Mouse (Mus musculus) neural tube, embryonic 13.5 days (tissue): ENCODE results near the gene Obscn. TPM values are rescaled to one million over a fixed set of nuclear protein-coding genes. Genes with fewer than 3 reads are reported as not detected.

Experiments
- ATAC-seq: fragments of 200-750 bp; cut with Nextera tagmentation; 2 replicates; pipeline ENCODE4 v1.8.0; 2017; ENCODE audit warnings: low read depth, mild to moderate bottlenecking, moderate TSS enrichment, moderate library complexity
- H3K27ac ChIP-seq: fragments of 300-500 bp; sonication (generic); replicated peaks from 2 replicates; pipeline ENCODE4 v1.5.1; 2015; ENCODE audit warnings: moderate library complexity, mild to moderate bottlenecking, inconsistent platforms
- H3K27me3 ChIP-seq: fragments of 300-500 bp; sonication (generic); 2 replicates; pipeline ENCODE4 v1.6.1; 2015; ENCODE audit warnings: mild to moderate bottlenecking, inconsistent platforms
- H3K36me3 ChIP-seq: fragments of 300-500 bp; sonication (generic); 2 replicates; pipeline ENCODE4 v1.6.1; 2015; ENCODE audit warnings: mild to moderate bottlenecking, inconsistent platforms
- H3K4me1 ChIP-seq: fragments of 300-500 bp; sonication (generic); replicated peaks from 2 replicates; pipeline ENCODE4 v1.6.1; 2015; ENCODE audit warnings: inconsistent platforms
- H3K4me2 ChIP-seq: fragments of 300-500 bp; sonication (generic); 2 replicates; pipeline ENCODE4 v1.6.1; 2015; ENCODE audit warnings: inconsistent platforms, mild to moderate bottlenecking, moderate library complexity
- H3K4me3 ChIP-seq: fragments of 300-500 bp; sonication (generic); 2 replicates; pipeline ENCODE4 v1.5.1; 2015; ENCODE audit warnings: mild to moderate bottlenecking, inconsistent platforms
- H3K9ac ChIP-seq: fragments of 300-500 bp; sonication (generic); 2 replicates; pipeline ENCODE4 v1.6.1; 2015; ENCODE audit warnings: moderate library complexity, mild to moderate bottlenecking, inconsistent platforms
- H3K9me3 ChIP-seq: fragments of 300-500 bp; sonication (generic); 2 replicates; pipeline ENCODE4 v1.6.1; 2016; ENCODE audit warnings: inconsistent platforms
- WGBS: fragments of 180-500 bp; shearing (Covaris S2); methylation state at CpG from one replicate; pipeline ENCODE4 v1.1.7; 2015; 5-methylcytosine and 5-hydroxymethylcytosine counted together
- polyA plus RNA-seq: library from polyadenylated mRNA; unstranded; fragments of >200 nt; fragmentation: Nextera tagmentation; extraction: Ambion mirVana; gene quantifications from 2 replicates; pipeline ENCODE4 v1.2.1, GENCODE M21; 2015

Gene Obscn
- polyA plus RNA-seq: 0.27 and 0.55 TPM in 2 replicates

GRCm38 (mm10) chr11:59135904-59136452, at the start of gene Obscn:
Gene Obscn (minus strand): TSS chr11:59136402.
- no peak within 1 kb of the TSS for H3K27ac ChIP-seq
- H3K4me1 ChIP-seq: peaks cover 19% of the 10 kb centered on the region; the same call in 1 of the 2 replicates
- H3K27me3 ChIP-seq: peaks cover 72% of the 10 kb centered on the region
- peak within 1 kb of the TSS; percentile 32 for H3K4me3 ChIP-seq
- H3K4me2 ChIP-seq: peak within 1 kb of the TSS; percentile 48
- ATAC-seq: no peak
- 0 out of 2 replicates have a peak within 1 kb of the TSS, but pooled peaks have one; percentile 8 for H3K9ac ChIP-seq
- 19% methylated on average over 44 of the region's 44 CpGs for WGBS
- H3K36me3 ChIP-seq: no peaks in the 10 kb centered on the region
- no peaks in the 10 kb centered on the region for H3K9me3 ChIP-seq

GRCm38 (mm10) chr11:59185490-59185889, 49.3 kb upstream of the Obscn start:
- no peak for ATAC-seq
- no peak overlapping the region for H3K4me2 ChIP-seq
- H3K27me3 ChIP-seq: no peaks in the 10 kb centered on the region
- H3K9me3 ChIP-seq: no peaks in the 10 kb centered on the region
- no peak overlapping the region for H3K4me3 ChIP-seq
- peaks cover 29% of the 10 kb centered on the region for H3K4me1 ChIP-seq
- no peak overlapping the region for H3K27ac ChIP-seq
- H3K9ac ChIP-seq: 0 out of 2 replicates have a peak overlapping the region, but pooled peaks have one; percentile 17
- 82% methylated on average over 5 of the region's 5 CpGs for WGBS
- peaks cover 55% of the 10 kb centered on the region for H3K36me3 ChIP-seq

- peaks cover 13% of the 10 kb centered on the region for H3K27me3 ChIP-seq
- H3K4me1 ChIP-seq: peaks cover 12% of the 10 kb centered on the region
- H3K4me3 ChIP-seq: no peak overlapping the region
- H3K36me3 ChIP-seq: peaks cover 55% of the 10 kb centered on the region
- no peak overlapping the region for H3K27ac ChIP-seq
- ATAC-seq: peak; percentile 20; the same call in 1 of the 2 replicates
- H3K9me3 ChIP-seq: no peaks in the 10 kb centered on the region
- H3K9ac ChIP-seq: no peak overlapping the region
- WGBS: 43% methylated on average over 3 of the region's 3 CpGs
- no peak overlapping the region for H3K4me2 ChIP-seq
Observed at GRCm38 (mm10) chr11:59183821-59184220, 47.6 kb upstream of the Obscn start.

DNA sequence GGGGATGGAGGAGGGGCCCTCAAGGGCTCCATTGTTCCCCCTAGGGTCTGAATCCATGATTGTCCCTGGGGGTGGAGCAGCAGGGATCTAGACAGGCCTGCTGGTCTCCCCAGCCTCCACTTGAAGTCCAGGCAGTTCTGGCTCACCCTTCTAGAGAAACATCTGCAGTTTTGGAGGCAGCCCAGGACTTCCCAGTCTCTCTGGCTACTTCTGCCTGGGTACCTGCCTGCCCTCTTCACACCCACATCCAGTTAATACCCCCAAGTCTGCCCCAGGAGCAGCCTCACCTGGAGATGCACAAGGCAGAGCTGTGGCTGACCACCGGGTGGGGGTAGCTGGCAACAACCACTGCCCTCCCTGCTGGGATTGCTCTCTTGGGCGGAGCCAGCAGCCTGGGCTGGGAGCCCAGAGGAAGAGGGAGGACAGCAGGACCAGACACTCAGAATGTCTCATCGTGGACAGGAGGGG, 46.7 kb upstream of the Obscn start, which contains the start of gene Gjc2:
Gjc2 (minus strand) TSS at position 350 of the 468 bp plus-strand sequence.
- 42% methylated on average over 3 of the region's 3 CpGs for WGBS
- peaks cover 55% of the 10 kb centered on the region for H3K36me3 ChIP-seq
- ATAC-seq: no peak

GRCm38 (mm10) chr11:59176921-59177320, 40.7 kb upstream of the Obscn start:
- H3K36me3 ChIP-seq: 0 out of 2 replicates have a peak, but pooled peaks cover 5% of the 10 kb centered on the region
- H3K4me2 ChIP-seq: no peak overlapping the region
- H3K27me3 ChIP-seq: peaks cover 77% of the 10 kb centered on the region
- H3K27ac ChIP-seq: no peak overlapping the region
- H3K9ac ChIP-seq: no peak overlapping the region
- no peak overlapping the region; the same call in 1 of the 2 replicates for H3K4me3 ChIP-seq
- ATAC-seq: no peak
- peaks cover 3% of the 10 kb centered on the region for H3K4me1 ChIP-seq
- no peaks in the 10 kb centered on the region for H3K9me3 ChIP-seq
- WGBS: 9% methylated on average over 33 of the region's 34 CpGs

More for the DNA sequence above, 46.7 kb upstream of the Obscn start, which contains the start of gene Gjc2:
- H3K4me3 ChIP-seq: no peak within 1 kb of the TSS
- no peaks in the 10 kb centered on the region for H3K9me3 ChIP-seq
- peaks cover 4% of the 10 kb centered on the region; the same call in 1 of the 2 replicates for H3K4me1 ChIP-seq
- peaks cover 22% of the 10 kb centered on the region for H3K27me3 ChIP-seq
- no peak within 1 kb of the TSS for H3K9ac ChIP-seq
- H3K27ac ChIP-seq: no peak within 1 kb of the TSS
- H3K4me2 ChIP-seq: no peak within 1 kb of the TSS

DNA sequence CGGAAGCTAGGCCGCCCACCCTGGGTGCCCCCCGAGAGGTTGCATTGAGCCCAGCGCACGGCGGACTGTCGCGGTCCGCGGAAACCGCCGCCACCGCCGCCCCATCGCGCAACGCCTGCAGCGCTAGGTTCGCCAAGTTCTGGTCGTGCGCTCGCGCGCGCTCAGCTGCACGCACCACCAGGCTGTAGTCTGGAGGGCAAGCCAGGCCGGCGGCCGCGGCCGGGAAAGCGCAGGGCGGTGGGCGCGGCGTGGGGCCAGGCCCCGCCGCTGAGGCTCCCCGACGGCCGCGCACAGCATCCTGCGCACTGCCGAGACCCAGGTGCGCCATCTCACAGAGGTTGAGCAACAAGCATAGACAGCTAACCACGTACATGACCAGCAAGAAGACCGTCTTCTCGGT, 40.3 kb upstream of the Obscn start:
- WGBS: 3% methylated on average over 48 of the region's 48 CpGs
- Histone ChIP-seq H3K9ac (no peak overlapping the region), H3K27me3 (peaks cover 77% of the 10 kb centered on the region), H3K4me3 (peak overlapping the region; percentile 11; the same call in 1 of the 2 replicates), H3K36me3 (0 out of 2 replicates have a peak, but pooled peaks cover under 1% of the 10 kb centered on the region), H3K4me1 (peaks cover 3% of the 10 kb centered on the region), H3K27ac (no peak overlapping the region), H3K4me2 (no peak overlapping the region), H3K9me3 (no peaks in the 10 kb centered on the region)
- no peak for ATAC-seq

GRCm38 (mm10) chr11:59174189-59174838, 38.1 kb upstream of the Obscn start:
- peaks cover 3% of the 10 kb centered on the region for H3K4me1 ChIP-seq
- H3K36me3 ChIP-seq: no peaks in the 10 kb centered on the region
- no peak overlapping the region for H3K4me3 ChIP-seq
- no peaks in the 10 kb centered on the region for H3K9me3 ChIP-seq
- ATAC-seq: no peak
- no peak overlapping the region for H3K9ac ChIP-seq
- no peak overlapping the region for H3K27ac ChIP-seq
- WGBS: 61% methylated on average over 6 of the region's 6 CpGs
- no peak overlapping the region for H3K4me2 ChIP-seq
- peaks cover 70% of the 10 kb centered on the region for H3K27me3 ChIP-seq

GRCm38 (mm10) chr11:59170549-59170948, 34.3 kb upstream of the Obscn start:
- Histone ChIP-seq H3K27ac (no peak overlapping the region), H3K36me3 (no peaks in the 10 kb centered on the region), H3K9ac (no peak overlapping the region), H3K27me3 (peaks cover 32% of the 10 kb centered on the region), H3K4me3 (no peak overlapping the region), H3K4me2 (no peak overlapping the region), H3K4me1 (no peaks in the 10 kb centered on the region; the same call in 1 of the 2 replicates), H3K9me3 (no peaks in the 10 kb centered on the region)
- no peak for ATAC-seq
- 69% methylated on average over 4 of the region's 4 CpGs for WGBS

GRCm38 (mm10) chr11:59169807-59170206, 33.6 kb upstream of the Obscn start:
- Histone ChIP-seq H3K4me2 (no peak overlapping the region), H3K4me3 (no peak overlapping the region), H3K36me3 (no peaks in the 10 kb centered on the region), H3K27ac (no peak overlapping the region), H3K27me3 (peaks cover 24% of the 10 kb centered on the region), H3K9me3 (no peaks in the 10 kb centered on the region), H3K9ac (no peak overlapping the region), H3K4me1 (no peaks in the 10 kb centered on the region; the same call in 1 of the 2 replicates)
- 70% methylated on average over 3 of the region's 3 CpGs for WGBS
- ATAC-seq: no peak

DNA sequence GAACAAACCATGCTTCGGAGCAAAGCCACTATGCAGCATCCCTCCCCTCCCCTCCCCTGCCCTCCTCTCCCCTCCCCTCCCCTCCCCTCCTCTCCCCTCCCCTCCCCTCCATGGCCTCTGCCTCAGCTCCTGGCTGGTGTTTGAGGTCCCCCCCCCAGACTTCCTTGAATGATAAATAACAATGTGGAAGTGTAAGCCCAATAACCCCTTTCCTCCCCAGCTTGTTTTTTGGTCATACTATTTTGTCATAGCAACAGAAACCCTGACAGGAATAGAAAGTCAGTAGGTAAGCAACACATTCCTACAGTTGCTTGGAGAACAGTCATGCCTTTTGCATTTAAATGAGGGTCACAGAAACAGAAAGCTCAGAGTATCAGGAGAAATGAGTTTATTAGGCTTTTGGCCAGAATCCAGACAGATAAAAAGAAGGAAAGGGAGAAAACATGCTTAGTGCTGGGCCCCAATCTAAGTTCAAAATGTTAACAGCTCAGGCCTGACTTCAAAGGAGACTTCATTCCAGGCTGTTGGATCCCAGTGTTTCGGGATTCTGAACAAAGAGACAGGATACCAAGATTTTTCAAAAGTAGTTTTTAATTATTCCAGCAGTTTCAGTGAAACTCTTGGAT, 29.5 kb upstream of the Obscn start:
- Histone ChIP-seq H3K4me1 (peaks cover 22% of the 10 kb centered on the region), H3K9me3 (no peaks in the 10 kb centered on the region), H3K27ac (no peak overlapping the region), H3K4me3 (no peak overlapping the region), H3K36me3 (peaks cover 6% of the 10 kb centered on the region; the same call in 1 of the 2 replicates), H3K9ac (no peak overlapping the region), H3K27me3 (no peaks in the 10 kb centered on the region), H3K4me2 (no peak overlapping the region)
- 51% methylated on average over 2 of the region's 2 CpGs for WGBS
- no peak for ATAC-seq

- Histone ChIP-seq H3K9ac (no peak overlapping the region), H3K36me3 (peaks cover 8% of the 10 kb centered on the region; the same call in 1 of the 2 replicates), H3K27me3 (no peaks in the 10 kb centered on the region), H3K4me3 (peak overlapping the region; percentile 58), H3K4me2 (peak overlapping the region; percentile 69), H3K27ac (peak overlapping the region; percentile 98; the same call in 1 of the 2 replicates), H3K9me3 (no peaks in the 10 kb centered on the region), H3K4me1 (peaks cover 22% of the 10 kb centered on the region)
- 84% methylated on average over 9 of the region's 9 CpGs for WGBS
- no peak for ATAC-seq
Observed at GRCm38 (mm10) chr11:59164384-59164783, 28.2 kb upstream of the Obscn start.
